Mouse (Mus musculus) neural tube, embryonic 15.5 days (tissue): ENCODE measurements around the gene 9930111J21Rik2. TPM values are rescaled to one million over a fixed set of nuclear protein-coding genes. Genes with fewer than 3 reads are reported as not detected.
"Not testable (repeated sequence)": the region's sequence is repeated elsewhere in the genome, so short reads cannot be mapped to it uniquely, and the experiment has no call there.

Experiments
- ATAC-seq: fragments of 200-750 bp; cut with Nextera tagmentation; 2 replicates; pipeline ENCODE4 v1.8.0; 2017; ENCODE audit warnings: mild to moderate bottlenecking, moderate TSS enrichment, moderate library complexity; ENCODE audit not compliant: low FRiP score
- H3K27ac ChIP-seq: fragments of 300-500 bp; sonication (generic); replicated peaks from 2 replicates; pipeline ENCODE4 v1.5.1; 2015; ENCODE audit warnings: mild to moderate bottlenecking, inconsistent platforms
- H3K27me3 ChIP-seq: fragments of 300-500 bp; sonication (generic); replicated peaks from 2 replicates; pipeline ENCODE4 v1.6.1; 2015; ENCODE audit warnings: inconsistent platforms
- H3K36me3 ChIP-seq: fragments of 300-500 bp; sonication (generic); 2 replicates; pipeline ENCODE4 v1.6.1; 2015; ENCODE audit warnings: inconsistent platforms
- H3K4me1 ChIP-seq: fragments of 300-500 bp; sonication (generic); 2 replicates; pipeline ENCODE4 v1.6.1; 2015; ENCODE audit warnings: inconsistent platforms
- H3K4me2 ChIP-seq: fragments of 300-500 bp; sonication (generic); 2 replicates; pipeline ENCODE4 v1.6.1; 2015; ENCODE audit warnings: inconsistent platforms, mild to moderate bottlenecking, moderate library complexity
- H3K4me3 ChIP-seq: fragments of 300-500 bp; sonication (generic); replicated peaks from 2 replicates; pipeline ENCODE4 v1.5.1; 2015; ENCODE audit warnings: mild to moderate bottlenecking, inconsistent platforms
- H3K9ac ChIP-seq: fragments of 300-500 bp; sonication (generic); replicated peaks from 2 replicates; pipeline ENCODE4 v1.6.1; 2015; ENCODE audit warnings: mild to moderate bottlenecking, inconsistent platforms
- H3K9me3 ChIP-seq: fragments of 300-500 bp; sonication (generic); replicated peaks from 2 replicates; pipeline ENCODE4 v1.6.1; 2016; ENCODE audit warnings: inconsistent platforms
- WGBS: fragments of 180-500 bp; shearing (Covaris S2); methylation state at CpG from one replicate; pipeline ENCODE4 v1.1.7; 2015; ENCODE audit warnings: mixed read lengths; 5-methylcytosine and 5-hydroxymethylcytosine counted together
- polyA plus RNA-seq: library from polyadenylated mRNA; unstranded; fragments of >200 nt; fragmentation: Nextera tagmentation; extraction: Ambion mirVana; gene quantifications from 2 replicates; pipeline ENCODE4 v1.2.1, GENCODE M21; 2015

The 9930111J21Rik2 gene
- polyA plus RNA-seq, 1 experiment from 2014 or later = 0.36 TPM

- H3K27ac ChIP-seq, H3K9me3 ChIP-seq, H3K4me1 ChIP-seq, H3K27me3 ChIP-seq, H3K4me3 ChIP-seq, H3K9ac ChIP-seq, H3K36me3 ChIP-seq, ATAC-seq, H3K4me2 ChIP-seq: not testable (repeated sequence)
- 75% methylated on average over 4 of the region's 4 CpGs for WGBS
Observed at GRCm38 (mm10) chr11:48991740-48992520, 59.1 kb downstream of the 9930111J21Rik2 start, which contains the start of gene Gm12185. Gene Gm12185 (minus strand): TSS chr11:48992226.

- not testable (repeated sequence) for H3K4me2 ChIP-seq, H3K36me3 ChIP-seq, H3K4me3 ChIP-seq, H3K9ac ChIP-seq, ATAC-seq, H3K27ac ChIP-seq, H3K4me1 ChIP-seq, H3K9me3 ChIP-seq, H3K27me3 ChIP-seq
- 68% methylated on average over 2 of the region's 2 CpGs for WGBS
Observed at GRCm38 (mm10) chr11:48989981-48990380, 61.1 kb downstream of the 9930111J21Rik2 start.

GRCm38 (mm10) chr11:48988219-48988618, 62.8 kb downstream of the 9930111J21Rik2 start:
- not testable (repeated sequence) for H3K4me3 ChIP-seq, H3K27me3 ChIP-seq, H3K4me2 ChIP-seq, H3K4me1 ChIP-seq, ATAC-seq, H3K27ac ChIP-seq, H3K36me3 ChIP-seq, H3K9ac ChIP-seq, H3K9me3 ChIP-seq
- WGBS = 89% methylated on average over 2 of the region's 3 CpGs

GRCm38 (mm10) chr11:48982848-48983247, 68.2 kb downstream of the 9930111J21Rik2 start:
- not testable (repeated sequence) for ATAC-seq, H3K9ac ChIP-seq, H3K27ac ChIP-seq, H3K4me2 ChIP-seq, H3K36me3 ChIP-seq, H3K4me1 ChIP-seq, H3K27me3 ChIP-seq, H3K4me3 ChIP-seq, H3K9me3 ChIP-seq
- WGBS = no CpG with 5 or more reads among the region's 3 CpGs

DNA sequence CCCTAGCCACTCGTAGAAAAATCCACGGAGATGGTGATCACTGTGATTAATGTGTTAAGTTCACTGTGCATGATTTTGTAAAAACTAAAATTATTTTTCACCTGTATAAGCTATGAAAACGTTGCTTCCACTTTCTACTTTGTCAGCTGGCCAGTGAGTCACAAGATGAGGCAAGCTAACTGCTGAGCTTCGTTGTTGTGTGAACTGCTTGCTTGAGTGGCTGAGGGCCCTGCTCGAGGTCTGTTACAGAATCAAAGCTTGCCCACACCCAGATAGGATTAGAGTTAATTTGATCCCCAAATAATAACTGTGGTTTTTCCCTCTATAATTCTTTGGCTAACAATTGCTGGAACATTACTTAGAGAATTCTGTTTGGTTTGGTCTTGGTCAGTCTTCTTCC, 71.0 kb downstream of the 9930111J21Rik2 start:
- not testable (repeated sequence) for H3K4me2 ChIP-seq, ATAC-seq, H3K4me3 ChIP-seq, H3K9ac ChIP-seq, H3K9me3 ChIP-seq, H3K27ac ChIP-seq, H3K36me3 ChIP-seq, H3K27me3 ChIP-seq, H3K4me1 ChIP-seq
- WGBS = no CpG with 5 or more reads among the region's 5 CpGs

GRCm38 (mm10) chr11:48979251-48979650, 71.8 kb downstream of the 9930111J21Rik2 start, which contains the start of gene 9930111J21Rik1:
Gene 9930111J21Rik1 (minus strand): TSS chr11:48979398.
- not testable (repeated sequence) for H3K4me1 ChIP-seq, H3K4me2 ChIP-seq, H3K9me3 ChIP-seq, H3K4me3 ChIP-seq, H3K36me3 ChIP-seq, H3K27me3 ChIP-seq, ATAC-seq, H3K9ac ChIP-seq, H3K27ac ChIP-seq
- no CpG with 5 or more reads among the region's 3 CpGs for WGBS

DNA sequence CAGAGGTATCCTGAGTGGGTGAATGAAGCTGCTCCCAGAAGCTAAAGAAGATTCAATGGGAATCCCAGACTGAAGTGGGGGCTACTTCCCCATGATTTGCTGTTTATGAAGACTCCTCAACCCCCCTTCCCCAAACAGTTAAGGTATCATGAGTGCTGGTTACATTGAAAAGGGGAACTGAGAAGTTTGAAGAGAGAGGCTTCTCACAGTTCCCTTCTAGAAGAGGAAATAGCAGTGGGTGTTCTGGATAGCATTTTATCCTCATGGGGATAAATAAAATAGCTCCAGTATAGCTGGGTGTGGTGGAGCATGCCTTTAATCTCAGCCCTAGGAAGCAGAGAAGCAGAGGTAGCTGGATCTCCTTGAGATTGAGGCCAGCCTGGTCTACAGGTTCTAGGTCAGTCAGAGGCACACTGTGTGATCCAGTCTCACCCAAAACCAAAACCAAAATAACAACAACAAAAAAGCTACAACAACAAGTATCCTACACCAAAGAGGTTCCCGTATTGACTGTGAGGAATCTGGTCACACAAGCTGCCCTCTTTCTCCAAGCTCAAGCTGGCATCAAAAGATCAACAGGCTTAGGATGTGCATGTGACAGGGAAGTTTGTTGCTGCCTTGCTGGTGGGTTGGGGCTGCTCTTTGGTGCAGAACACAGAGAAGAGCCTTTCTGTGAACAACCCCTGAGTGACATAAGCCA, 72.7 kb downstream of the 9930111J21Rik2 start, which contains the start of gene Olfr56:
Gene Olfr56, plus strand, starts transcription at position 650 of the 700 bp plus-strand sequence.
- H3K27ac ChIP-seq, H3K4me3 ChIP-seq, H3K27me3 ChIP-seq, H3K9ac ChIP-seq, H3K9me3 ChIP-seq, H3K4me2 ChIP-seq, H3K4me1 ChIP-seq, H3K36me3 ChIP-seq, ATAC-seq: not testable (repeated sequence)
- no CpG with 5 or more reads among the region's 1 CpGs for WGBS

DNA sequence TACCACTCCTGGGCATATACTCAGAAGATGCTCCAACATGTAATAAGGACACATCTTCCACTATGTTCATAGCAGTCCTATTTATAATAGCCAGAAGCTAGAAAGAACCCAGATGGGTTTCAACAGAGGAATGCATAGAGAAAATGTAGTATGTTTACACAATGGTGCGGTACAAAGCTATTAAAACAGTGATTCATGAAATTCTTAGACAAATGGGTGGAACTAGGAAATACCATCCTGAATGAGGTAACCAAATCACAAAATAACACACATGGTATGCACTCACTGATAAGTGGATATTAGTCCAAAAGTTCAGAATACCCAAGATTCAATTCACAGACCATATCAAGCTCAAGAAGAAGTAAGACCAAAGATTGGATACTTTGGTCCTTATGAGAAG, 76.4 kb downstream of the 9930111J21Rik2 start:
- not testable (repeated sequence) for H3K27ac ChIP-seq, H3K4me3 ChIP-seq, H3K9me3 ChIP-seq, H3K4me1 ChIP-seq, H3K9ac ChIP-seq, H3K36me3 ChIP-seq, H3K4me2 ChIP-seq, H3K27me3 ChIP-seq, ATAC-seq
- no CpG with 5 or more reads among the region's 1 CpGs for WGBS

Other genes with a start within 250 kb of the 9930111J21Rik2 start
- 6.4 and 7.3 TPM in 2 replicates for gene Trim41, start 233.9 kb downstream of the 9930111J21Rik2 start, polyA plus RNA-seq
- gene Trim7, start 225.1 kb downstream of the 9930111J21Rik2 start, polyA plus RNA-seq = 2.1 and 2.6 TPM in 2 replicates
- gene Gm12184, start 224.6 kb downstream of the 9930111J21Rik2 start, polyA plus RNA-seq = 2.9 and 3.3 TPM in 2 replicates
- 4.2 and 12.2 TPM in 2 replicates for gene Irgm1, start 179.6 kb downstream of the 9930111J21Rik2 start, polyA plus RNA-seq
- 0.18 and 0.24 TPM in 2 replicates for gene Gm5431, start 149.0 kb downstream of the 9930111J21Rik2 start, polyA plus RNA-seq
- gene Psme2b, start 105.1 kb downstream of the 9930111J21Rik2 start, polyA plus RNA-seq = 2.2 and 3.4 TPM in 2 replicates
- gene Olfr56, start 72.4 kb downstream of the 9930111J21Rik2 start, polyA plus RNA-seq = not detected in 2 replicates
- gene 9930111J21Rik1, start 71.8 kb downstream of the 9930111J21Rik2 start, polyA plus RNA-seq = 0.24 and 0.88 TPM in 2 replicates
- 0.10 TPM in 1 of 2 replicates, not detected in the other for gene Gm12185, start 59.0 kb downstream of the 9930111J21Rik2 start, polyA plus RNA-seq
- gene Tgtp1, start 57.1 kb downstream of the 9930111J21Rik2 start, polyA plus RNA-seq = 7.9 TPM in 1 of 2 replicates, not detected in the other
- gene Tgtp2, start 13.0 kb upstream of the 9930111J21Rik2 start, polyA plus RNA-seq = 0.14 and 8.5 TPM in 2 replicates
- gene Ifi47, start 25.3 kb upstream of the 9930111J21Rik2 start, polyA plus RNA-seq = 0.64 and 6.6 TPM in 2 replicates
- gene Olfr1396, start 63.6 kb upstream of the 9930111J21Rik2 start, polyA plus RNA-seq = not detected in 2 replicates
- not detected in 2 replicates for gene Olfr1395, start 91.0 kb upstream of the 9930111J21Rik2 start, polyA plus RNA-seq
- not detected in 2 replicates for gene Olfr1394, start 103.1 kb upstream of the 9930111J21Rik2 start, polyA plus RNA-seq
- 0.17 and 0.59 TPM in 2 replicates for gene Btnl9, start 135.9 kb upstream of the 9930111J21Rik2 start, polyA plus RNA-seq
- gene Zfp62, start 152.1 kb upstream of the 9930111J21Rik2 start, polyA plus RNA-seq = 33.6 and 38.2 TPM in 2 replicates
- gene Mgat1, start 192.9 kb upstream of the 9930111J21Rik2 start, polyA plus RNA-seq = 34.0 and 46.2 TPM in 2 replicates
- not detected in 2 replicates for gene Olfr1393, start 227.1 kb upstream of the 9930111J21Rik2 start, polyA plus RNA-seq
- gene Olfr1392, start 234.0 kb upstream of the 9930111J21Rik2 start, polyA plus RNA-seq = not detected in 2 replicates